9 mouse cellular contexts compared by ENCODE assay signal in the genomic region with DNA sequence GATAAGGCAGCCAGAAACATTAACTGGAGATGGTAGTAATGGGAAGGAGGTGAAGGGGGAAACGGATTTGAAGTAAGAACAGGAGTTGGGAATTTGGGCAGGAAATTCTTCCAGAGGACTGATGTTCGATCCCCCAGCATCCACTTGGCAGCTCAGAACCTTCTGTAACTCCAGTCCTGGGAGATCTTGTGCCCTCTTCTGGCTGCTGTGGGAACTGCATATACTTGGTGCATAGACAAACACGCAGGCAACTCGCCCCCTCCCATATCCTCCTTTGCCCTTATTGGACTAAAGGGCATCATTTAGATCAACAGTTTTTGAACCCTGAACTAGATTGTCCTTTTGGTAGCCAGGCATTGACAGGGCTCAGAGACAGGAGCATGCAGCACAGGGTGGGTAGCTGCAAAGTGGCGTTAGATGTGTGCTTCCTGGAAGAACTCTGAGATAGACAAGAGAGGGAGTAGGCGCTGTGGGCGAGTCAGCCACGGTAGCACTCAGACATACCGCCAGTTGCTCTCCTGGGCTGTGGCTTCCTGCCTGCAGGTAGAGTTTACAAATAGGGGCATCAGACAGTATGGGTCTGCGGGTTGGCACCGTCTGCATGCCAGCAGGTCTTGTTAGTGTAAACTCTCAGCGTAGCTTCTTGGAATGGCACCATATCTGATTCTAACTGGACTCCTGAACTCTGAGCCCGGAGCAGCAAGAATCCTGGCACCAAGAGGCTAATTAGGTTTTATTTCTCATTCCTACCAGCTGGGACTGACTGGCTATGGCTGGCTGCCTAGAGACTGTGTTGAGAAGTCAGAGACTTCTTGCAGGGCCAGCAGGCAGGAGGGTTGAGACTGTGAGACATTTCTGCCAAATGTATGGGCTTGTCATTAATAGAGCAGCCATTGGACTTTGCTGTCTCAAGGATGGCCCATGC.
DNase-seq lines count a peak whose midpoint lies in the region; ATAC-seq and TF ChIP-seq lines count a peak whose summit lies in the region.
"Had no signal": no experiment of that assay in that cellular context is flagged by ENCODE, and none has a peak within 500 bp of the region (broad histone marks: within the 10 kb centered on the region; RNA-seq: fewer than 3 reads in every experiment).

No protein-coding gene starts in this region.

- peak; percentile 45 for DNase-seq in gastrocnemius, postnatal 10 days
- no peak for DNase-seq in gastrocnemius, adult 8-10 months (ENCODE audit: low spot score in 2 of 2)
- DNase-seq in urinary bladder, postnatal 25 days (ENCODE audit: low spot score) = peak; percentile 14
- DNase-seq in urinary bladder, postnatal 10 days (ENCODE audit: low spot score) = no peak
- DNase-seq in hindlimb bud, embryonic 11.5 days (ENCODE audit: extremely low spot score, low read depth, low spot score) = peak; percentile 26
- DNase-seq in lung, postnatal 25 days (ENCODE audit: low spot score) = peak; percentile 41

- peak; percentile 59 for ATAC-seq in common myeloid progenitor, adult 5-6 weeks (replicated peaks; ENCODE audit: low read depth, poor library complexity, severe bottlenecking)

- H3K27me3 ChIP-seq in testis, adult 2 months (ENCODE audit: control insufficient read depth, insufficient read depth, low read length) = no peaks in the 10 kb centered on the region
- H3K27me3 ChIP-seq: neural tube, embryonic 12.5 days had no signal

- no peak overlapping the region for H3K27ac ChIP-seq in testis, adult 2 months (ENCODE audit: control insufficient read depth, insufficient read depth, low read depth, low read length)
- H3K27ac ChIP-seq: neural tube, embryonic 12.5 days had no signal

- peaks cover 4% of the 10 kb centered on the region for H3K4me1 ChIP-seq in testis, adult 2 months (ENCODE audit: control insufficient read depth, insufficient read depth, low read length)

- TF ChIP-seq POLR2A in testis, adult 2 months (IDR thresholded peaks at IDR 0.05; ENCODE audit: control insufficient read depth, low read depth, low read length) = no peak

- peak; percentile 78 for TF ChIP-seq CTCF in testis, adult 2 months (IDR thresholded peaks at IDR 0.05; ENCODE audit: control insufficient read depth, insufficient read depth, insufficient replicate concordance, low read depth, low read length)

- no peaks in the 10 kb centered on the region for H3K36me3 ChIP-seq in testis, adult 2 months (ENCODE audit: control insufficient read depth, insufficient read depth, low read length)
- H3K36me3 ChIP-seq: neural tube, embryonic 12.5 days had no signal

- H3K4me3 ChIP-seq in testis, adult 2 months (ENCODE audit: control insufficient read depth, low read depth, low read length) = no peak overlapping the region; the same call in 1 of the 2 replicates
- H3K4me3 ChIP-seq: neural tube, embryonic 12.5 days had no signal

Comparison
In these comparisons a context has a peak if more than half of its experiments do, and no peak if none do; other contexts are left out.
1. DNase-seq: peak in gastrocnemius, postnatal 10 days (single experiment), urinary bladder, postnatal 25 days (single experiment), hindlimb bud, embryonic 11.5 days (single experiment) and lung, postnatal 25 days (single experiment); none in gastrocnemius, adult 8-10 months (0 of 2) and urinary bladder, postnatal 10 days (single experiment).